Mouse (Mus musculus) kidney, postnatal 25 days (tissue): ENCODE data around the gene Ksr2.
A peak's percentile ranks its signal among the peaks of the same experiment; 100 is the strongest.

Source experiments
- DNase-seq, 2 experiments: peaks; one replicate each; pipeline ENCODE4 v3.0.0; 2021; ENCODE audit warnings: mixed read lengths in 2 of 2

The Ksr2 gene

DNA sequence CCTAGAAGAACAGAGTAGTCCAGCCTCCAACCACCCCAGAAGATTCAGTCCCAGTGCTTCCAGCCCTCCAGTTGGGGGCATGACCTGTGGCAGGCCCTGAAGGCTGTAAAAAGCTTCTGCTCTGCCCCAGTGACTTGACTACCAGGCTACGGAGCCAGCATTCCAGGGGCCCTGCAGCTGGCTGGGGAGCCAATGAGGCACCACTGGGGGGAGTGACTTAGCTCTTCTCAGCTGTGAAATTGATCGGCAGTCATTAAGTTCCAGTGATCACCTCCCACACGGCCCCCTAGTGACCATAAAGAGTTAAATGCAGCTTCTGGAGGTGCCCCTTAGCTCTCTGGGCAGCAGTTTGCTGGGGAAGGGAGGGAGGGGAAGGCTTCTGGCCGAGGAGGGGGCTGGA, 213.1 kb downstream of the Ksr2 start:
- no peak for DNase-seq

DNA sequence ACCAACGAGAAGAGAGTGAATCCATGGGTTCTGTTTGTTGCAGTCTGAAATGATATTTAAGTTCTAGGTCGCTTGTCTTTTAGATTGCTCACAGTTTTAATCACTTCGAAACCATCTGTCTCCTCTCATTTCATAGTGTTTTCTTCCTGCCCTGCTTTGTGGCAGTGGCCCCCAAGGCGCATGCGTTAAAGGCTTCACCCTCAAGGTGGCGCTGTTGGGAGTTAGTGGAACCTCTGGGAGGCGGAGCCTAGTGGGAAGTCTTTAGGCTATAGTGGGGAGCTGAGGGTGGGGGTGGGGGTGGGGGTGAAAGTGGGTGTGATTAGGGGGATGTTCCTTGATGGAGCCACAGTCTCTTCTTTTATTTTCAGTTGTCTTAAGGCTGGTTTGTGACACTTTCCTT, 214.6 kb downstream of the Ksr2 start:
- peak in 1 of 2 experiments; percentile 57 for DNase-seq

DNA sequence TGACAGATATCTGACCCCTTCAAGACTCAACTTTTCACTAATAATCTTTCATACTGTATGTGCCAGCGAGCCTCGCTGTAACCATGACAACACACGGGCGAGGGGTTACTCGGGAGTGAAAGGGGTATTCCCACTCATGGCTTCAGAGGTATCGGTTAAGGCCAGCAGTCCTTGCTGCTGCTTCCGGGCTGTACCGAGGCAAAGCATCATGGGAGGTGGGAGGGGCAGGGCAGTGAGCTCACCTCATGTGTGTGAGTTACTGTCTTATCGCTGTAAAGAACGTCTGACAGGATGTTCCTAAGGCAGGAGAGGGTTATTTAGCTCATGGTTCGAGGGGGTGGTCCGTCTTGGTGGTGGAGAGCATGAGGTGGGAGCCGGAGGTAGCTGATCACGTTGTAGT, 215.8 kb downstream of the Ksr2 start:
- no peak for DNase-seq

DNA sequence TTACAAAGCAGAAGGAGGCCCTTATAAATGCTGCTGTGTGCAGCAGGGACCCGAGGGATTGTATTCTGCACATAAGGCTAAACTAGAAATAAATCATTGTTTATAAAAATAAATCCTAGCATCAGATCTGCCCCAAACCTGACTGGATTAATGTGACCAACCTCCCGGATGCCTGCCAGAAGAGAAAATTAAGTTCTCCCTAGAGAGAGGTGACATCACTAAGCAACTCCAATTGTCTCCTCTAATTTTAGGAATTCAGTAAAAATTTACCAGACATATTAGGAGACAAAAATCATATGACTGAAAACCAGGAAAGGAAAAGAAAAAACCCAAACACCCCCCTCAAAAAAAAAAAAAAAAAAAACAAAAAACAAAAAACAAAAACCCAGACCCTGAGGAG, 221.4 kb downstream of the Ksr2 start:
- DNase-seq, result no peak

GRCm38 (mm10) chr5:117635838-117636237, 222.0 kb downstream of the Ksr2 start:
- no peak for DNase-seq

DNA sequence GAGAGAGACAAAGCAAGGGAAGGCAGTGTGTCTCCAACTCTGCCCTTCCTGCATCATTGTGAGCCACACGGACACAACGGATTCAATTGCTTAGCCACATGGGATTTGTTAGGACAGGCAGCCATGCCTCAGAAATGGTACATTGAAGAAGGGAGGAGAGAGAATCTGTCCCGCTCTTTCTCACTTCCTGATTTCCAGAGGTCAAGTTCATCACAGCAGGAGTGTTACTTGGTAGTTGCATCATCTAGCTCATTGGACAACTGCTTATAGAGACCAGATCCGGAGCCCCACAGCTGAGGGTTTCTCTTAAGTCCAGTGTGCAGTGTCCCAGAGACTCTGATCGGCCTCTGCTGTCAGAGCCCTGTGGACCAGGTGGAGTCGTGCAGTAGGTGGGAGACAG, 227.8 kb downstream of the Ksr2 start:
- no peak for DNase-seq

DNA sequence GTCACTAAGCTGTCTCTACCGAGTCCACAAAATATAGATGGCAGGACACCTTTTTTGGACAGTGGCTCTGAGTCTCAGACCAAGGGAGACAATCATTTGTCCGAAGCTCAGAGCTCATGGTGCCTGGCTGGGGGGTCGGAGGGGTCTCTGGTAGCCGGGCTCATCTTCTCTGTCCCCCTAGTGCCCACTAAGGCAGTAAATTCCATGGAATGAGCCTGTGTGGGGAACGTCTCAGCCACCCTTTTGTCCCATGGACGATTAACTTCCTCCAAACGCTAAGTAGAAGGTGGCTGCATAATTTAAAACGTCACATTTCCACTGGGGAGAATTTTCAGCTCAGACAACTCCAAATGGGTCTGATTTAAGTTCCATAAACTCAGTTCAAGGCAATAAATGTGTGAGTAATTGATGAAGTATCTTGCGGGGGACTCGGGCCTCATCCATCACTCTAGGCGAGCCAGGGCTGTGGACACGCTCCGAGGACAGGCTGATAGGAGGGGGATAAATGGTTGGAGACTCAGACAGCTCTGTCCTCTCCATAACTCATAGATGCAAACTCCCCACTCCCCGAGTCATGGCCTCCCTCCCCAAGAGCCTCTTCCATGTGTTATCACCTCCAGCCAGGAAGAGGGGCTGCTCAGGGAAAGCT, 237.6 kb downstream of the Ksr2 start:
- no peak for DNase-seq

DNA sequence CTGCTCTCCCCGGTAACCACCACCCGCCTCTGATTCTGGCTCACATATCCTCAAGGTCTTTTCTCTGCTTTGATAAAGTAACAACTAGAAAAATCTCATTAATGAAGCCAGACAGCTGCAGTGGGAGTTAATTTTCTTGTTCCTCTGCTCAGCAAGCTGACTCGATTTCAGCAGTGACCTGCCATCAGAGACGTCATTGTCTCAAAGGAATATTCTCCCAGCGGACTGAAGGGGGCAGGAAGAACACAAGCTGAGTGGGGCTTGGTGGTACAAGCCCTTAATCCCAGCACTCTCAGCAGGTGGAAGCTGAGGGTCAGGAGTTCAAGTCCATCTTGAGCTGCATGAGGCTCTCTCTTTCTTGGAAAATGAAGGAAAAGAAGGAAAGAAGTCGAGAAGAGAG, 244.8 kb downstream of the Ksr2 start:
- DNase-seq, result no peak

- no peak for DNase-seq
Observed at GRCm38 (mm10) chr5:117659596-117659995, 245.8 kb downstream of the Ksr2 start.

DNA sequence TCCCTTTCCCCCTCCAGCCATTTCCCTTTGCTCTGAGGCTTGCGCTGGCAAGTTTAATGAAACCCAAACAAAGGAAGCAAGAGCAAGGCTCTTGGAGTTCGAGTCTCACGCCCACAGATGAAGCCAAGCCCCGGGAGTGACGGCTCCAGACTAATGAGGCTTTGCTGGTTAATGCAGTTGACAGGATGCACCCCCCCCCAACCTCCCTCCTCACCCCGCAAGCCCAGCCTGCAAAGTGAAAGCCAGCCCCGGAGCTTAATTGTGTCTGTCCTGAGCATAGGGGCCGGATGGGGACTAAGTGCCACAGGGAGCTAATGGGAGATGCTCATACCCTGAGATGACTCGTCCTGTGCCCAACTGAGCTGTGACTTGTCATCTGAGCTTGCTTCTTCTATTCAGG, 251.4 kb downstream of the Ksr2 start:
- DNase-seq, result no peak

DNA sequence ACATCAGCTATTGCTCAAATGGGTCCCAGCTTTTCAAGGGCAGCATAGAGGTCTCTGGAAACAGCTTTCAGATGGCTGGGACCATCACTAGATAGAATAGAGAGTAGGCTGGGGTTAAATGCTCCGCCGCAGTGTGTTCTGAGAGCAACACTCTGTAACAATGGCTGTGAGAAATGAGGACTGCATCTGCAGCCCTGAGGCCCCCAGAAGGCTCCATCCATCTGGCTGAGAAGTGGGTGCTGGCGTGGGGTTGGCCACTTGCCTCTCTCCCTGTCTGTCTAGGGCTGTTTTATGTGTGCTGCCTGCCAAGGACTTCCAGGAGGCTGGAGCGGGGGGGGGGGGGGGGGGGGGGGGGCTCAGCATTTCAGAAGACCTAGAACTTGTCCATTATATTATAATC, 253.5 kb downstream of the Ksr2 start:
- no peak for DNase-seq

DNA sequence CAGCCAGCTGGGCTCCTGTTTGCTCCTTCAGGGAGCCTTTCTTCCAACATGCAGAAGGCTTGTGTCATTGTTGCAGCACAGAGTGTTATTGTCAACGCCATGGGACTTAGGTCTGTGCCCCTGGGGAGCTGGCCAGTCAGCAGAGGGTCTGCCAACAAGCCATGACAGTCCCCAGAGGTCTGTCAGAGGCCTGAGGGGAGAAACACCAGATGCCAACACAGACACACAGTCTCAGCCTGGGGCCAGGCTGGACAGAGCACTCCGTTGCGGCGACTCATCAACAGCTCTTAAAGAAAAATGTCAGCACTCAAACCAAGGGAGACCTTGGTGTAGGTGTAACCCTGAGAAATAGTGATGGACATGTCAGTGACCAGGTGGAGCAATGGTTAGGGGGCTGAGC, 255.5 kb downstream of the Ksr2 start:
- no peak for DNase-seq

GRCm38 (mm10) chr5:117669843-117670242, 256.0 kb downstream of the Ksr2 start:
- DNase-seq, result no peak

- no peak for DNase-seq
Observed at GRCm38 (mm10) chr5:117671362-117671761, 257.6 kb downstream of the Ksr2 start.

DNA sequence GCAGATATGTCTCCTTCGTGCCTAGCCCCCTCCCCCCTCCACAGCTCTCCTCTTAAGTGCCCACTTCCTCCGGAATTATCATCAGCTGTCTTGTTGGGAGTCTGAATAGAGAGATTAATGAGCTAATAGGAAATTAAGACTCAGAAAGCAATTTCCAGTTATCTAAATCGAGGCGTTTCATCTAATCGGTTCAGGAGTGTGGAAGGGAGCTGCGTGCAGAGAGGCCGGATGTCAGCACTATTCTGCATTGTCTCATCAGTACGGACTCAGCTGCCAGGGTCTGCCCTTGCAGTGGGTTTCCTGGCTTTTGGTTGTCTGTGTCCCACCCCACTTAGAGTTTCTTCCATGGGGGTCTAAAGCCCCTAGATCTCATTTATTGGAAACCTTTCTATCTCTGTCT, 262.0 kb downstream of the Ksr2 start:
- DNase-seq, result no peak

GRCm38 (mm10) chr5:117677231-117677630, 263.4 kb downstream of the Ksr2 start:
- DNase-seq, result peak; percentile 26 to 60

DNA sequence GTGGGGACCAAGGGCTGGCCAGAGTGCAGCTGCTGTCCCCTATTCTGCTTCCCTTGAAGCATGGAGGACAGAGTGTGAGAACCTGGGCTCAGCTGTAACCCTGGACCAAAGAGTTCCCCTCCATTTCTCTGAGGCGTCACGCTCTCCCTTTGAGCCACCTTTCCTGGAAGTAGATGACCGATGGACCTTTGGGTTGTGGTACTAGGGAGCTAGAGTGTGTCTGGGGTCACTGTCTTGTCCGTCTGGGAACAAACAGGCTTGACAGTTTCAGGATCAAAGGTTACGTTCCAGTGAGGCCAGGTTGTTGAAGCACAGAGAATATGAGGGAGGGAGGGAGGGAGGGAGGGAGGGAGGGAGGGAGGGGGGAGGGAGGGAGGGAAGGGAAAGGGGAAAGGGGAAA, 264.6 kb downstream of the Ksr2 start:
- peak; percentile 35 to 76 for DNase-seq

DNA sequence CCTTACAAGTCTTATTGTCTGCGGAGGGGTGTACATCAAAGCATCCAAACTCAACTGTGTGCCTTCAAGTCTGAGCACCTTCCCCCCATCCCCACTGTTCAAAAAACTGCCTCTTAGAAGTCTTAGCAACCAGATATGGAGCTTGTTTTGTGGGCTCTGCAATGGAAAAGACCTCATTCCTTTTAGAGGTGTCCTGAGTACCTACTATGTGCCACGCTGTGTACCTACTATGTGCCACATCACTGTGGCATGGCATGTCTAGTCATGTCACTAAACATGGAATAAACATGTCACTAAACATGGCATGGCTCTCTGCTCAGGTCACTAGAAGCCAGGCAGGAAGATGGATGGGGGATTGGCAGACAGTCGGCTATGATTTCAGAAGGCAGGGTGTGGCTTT, 268.4 kb downstream of the Ksr2 start:
- no peak for DNase-seq

DNA sequence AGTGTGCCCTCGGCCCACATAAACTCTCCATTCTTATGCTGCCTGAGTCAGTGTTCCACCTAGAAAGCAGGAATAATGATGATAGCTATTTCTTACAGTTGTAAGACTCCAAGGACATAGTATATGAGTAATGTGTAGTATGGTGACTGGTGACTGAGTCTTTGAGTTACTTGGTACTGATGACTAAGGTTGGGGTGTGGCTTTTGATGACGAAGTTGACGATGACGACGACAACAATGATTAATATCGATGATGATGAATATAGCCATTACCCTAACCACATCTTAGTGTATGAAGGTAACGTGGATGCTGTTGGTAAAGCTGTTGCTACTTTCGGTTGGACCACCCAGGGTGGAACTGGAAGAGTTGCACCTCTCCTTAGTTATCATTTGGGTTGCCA, 270.7 kb downstream of the Ksr2 start:
- DNase-seq, result no peak

DNA sequence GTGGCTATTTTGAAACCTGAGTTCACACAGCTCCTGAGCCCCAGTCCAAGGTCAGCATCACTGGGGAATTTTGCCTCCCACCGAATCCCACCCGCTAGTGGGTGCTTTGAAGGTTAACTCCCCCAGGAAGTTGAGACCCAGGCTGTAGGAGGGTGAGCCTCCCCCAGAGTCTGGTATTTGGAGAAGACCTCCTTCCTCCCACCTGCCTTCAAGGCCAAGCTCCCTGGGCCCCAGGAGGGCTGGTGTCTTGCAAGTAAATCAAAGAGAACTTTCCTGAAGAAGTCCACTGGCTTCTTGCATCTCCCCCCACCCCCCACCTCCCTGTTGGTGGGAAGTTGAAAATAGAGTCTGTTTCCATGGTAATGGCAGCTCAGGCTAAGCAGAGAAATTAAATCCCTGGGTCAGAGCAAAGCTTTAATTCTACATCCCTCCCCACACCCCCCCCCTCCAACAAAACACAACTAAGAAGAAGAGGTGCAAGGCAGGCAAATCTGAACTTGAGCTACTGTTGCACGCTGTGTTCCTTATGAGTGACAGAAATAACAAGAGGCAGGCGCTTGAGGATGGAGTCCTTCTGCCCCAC, 274.1 kb downstream of the Ksr2 start:
- DNase-seq, result no peak

- DNase-seq, result no peak
Observed at GRCm38 (mm10) chr5:117688738-117689137, 274.9 kb downstream of the Ksr2 start.

GRCm38 (mm10) chr5:117689840-117690239, 276.0 kb downstream of the Ksr2 start:
- no peak for DNase-seq

GRCm38 (mm10) chr5:117691271-117691670, 277.5 kb downstream of the Ksr2 start:
- DNase-seq, result no peak

DNA sequence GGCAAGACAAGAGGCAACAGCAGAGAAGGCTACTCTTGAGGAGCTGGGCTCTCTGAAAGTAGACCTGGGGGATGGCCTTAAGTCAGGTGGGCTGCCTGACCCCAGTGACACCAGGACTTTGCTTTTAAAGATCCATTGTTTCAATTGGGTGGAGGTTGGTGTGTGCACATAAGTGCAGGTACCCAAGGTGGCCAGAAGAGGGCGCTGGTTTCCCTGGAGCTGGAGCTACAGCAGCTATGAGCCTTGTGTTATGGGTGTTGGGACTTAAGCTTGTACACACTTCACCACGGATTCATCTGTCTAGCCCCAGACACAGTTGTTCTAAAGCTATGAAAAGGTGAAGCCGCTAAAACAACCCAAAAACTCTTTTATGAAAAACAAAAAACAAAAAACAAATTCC, 279.8 kb downstream of the Ksr2 start:
- no peak for DNase-seq

DNA sequence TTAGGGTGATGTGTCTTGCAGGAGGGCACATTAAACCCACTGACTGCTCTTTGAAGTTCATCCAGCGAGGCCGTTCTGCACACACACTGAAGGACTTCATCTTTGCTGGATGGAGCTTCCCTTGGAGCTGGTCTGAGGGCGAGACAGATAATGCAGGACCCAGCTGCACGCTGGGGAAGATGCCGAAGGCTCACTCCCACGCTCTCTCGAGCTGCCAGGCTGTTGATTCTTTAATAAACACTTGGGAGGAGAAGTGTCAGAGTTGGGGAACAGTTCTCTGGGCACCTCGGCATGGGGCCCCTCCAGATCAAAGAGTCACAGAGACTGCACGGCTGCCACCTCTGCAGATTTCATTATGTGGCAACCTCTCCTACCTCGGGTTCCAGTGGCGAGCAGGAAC, 280.8 kb downstream of the Ksr2 start:
- no peak for DNase-seq
